Mouse (Mus musculus): ENCODE measurements around the gene Rnaseh2a.
"Not testable (repeated sequence)": the region's sequence is repeated elsewhere in the genome, so short reads cannot be mapped to it uniquely, and the experiment has no call there.

- TF ChIP-seq E2F4 (IDR thresholded peaks at IDR 0.05; ENCODE audit: insufficient replicate concordance, low read depth, low read length); USF2 (conservative IDR thresholded peaks at IDR 0.05; ENCODE audit: low read depth, low read length); EP300 (IDR thresholded peaks at IDR 0.05; ENCODE audit: low read length); MAX (IDR thresholded peaks at IDR 0.05; ENCODE audit: low read length); MYC (IDR thresholded peaks at IDR 0.05; ENCODE audit: low read depth, low read length); TCF12 (IDR thresholded peaks at IDR 0.05; ENCODE audit: low read depth, low read length); ZNF384 (IDR thresholded peaks at IDR 0.05; ENCODE audit: low read depth, low read length); POLR2A (IDR thresholded peaks at IDR 0.05; ENCODE audit: low read depth, low read length): not testable (repeated sequence)
- TF ChIP-seq CTCF (conservative IDR thresholded peaks at IDR 0.05 in 1 of 2, IDR thresholded peaks at IDR 0.05 in 1 of 2; ENCODE audit: low read depth in 2 of 2, low read length in 2 of 2), result peak in 1 of 2 experiments; percentile 42; a peak in 2 of 4 replicates
These were observed 61.6 kb downstream of the Rnaseh2a start for GRCm38 (mm10) chr8:84907979-84908378.

Measured in CH12.LX (cell line).